Mouse (Mus musculus): Measurements from ENCODE around the gene Upp2. TPM values are rescaled to one million over a fixed set of nuclear protein-coding genes. Genes with fewer than 3 reads are reported as not detected.

Upp2 gene
- total RNA-seq, 1 experiment from 2014 or later = 2.3 TPM

- no peak for ATAC-seq (replicated peaks; ENCODE audit: insufficient number of reproducible peaks, low FRiP score, low TSS enrichment, poor library complexity, severe bottlenecking)
These were observed 93.5 kb downstream of the Upp2 start for GRCm38 (mm10) chr2:58660591-58660990.

- ATAC-seq (replicated peaks; ENCODE audit: insufficient number of reproducible peaks, low FRiP score, low TSS enrichment, poor library complexity, severe bottlenecking) = no peak
These were observed 94.0 kb downstream of the Upp2 start for GRCm38 (mm10) chr2:58661116-58661515.

GRCm38 (mm10) chr2:58662661-58663060 lies 95.6 kb downstream of the Upp2 start:
- ATAC-seq (replicated peaks; ENCODE audit: insufficient number of reproducible peaks, low FRiP score, low TSS enrichment, poor library complexity, severe bottlenecking) = no peak

GRCm38 (mm10) chr2:58663404-58664120 lies 96.5 kb downstream of the Upp2 start:
- no peak for ATAC-seq (replicated peaks; ENCODE audit: insufficient number of reproducible peaks, low FRiP score, low TSS enrichment, poor library complexity, severe bottlenecking)

GRCm38 (mm10) chr2:58665081-58665814 lies 98.2 kb downstream of the Upp2 start:
- no peak for ATAC-seq (replicated peaks; ENCODE audit: insufficient number of reproducible peaks, low FRiP score, low TSS enrichment, poor library complexity, severe bottlenecking)

- ATAC-seq (replicated peaks; ENCODE audit: insufficient number of reproducible peaks, low FRiP score, low TSS enrichment, poor library complexity, severe bottlenecking) = no peak
These were observed 100.2 kb downstream of the Upp2 start for GRCm38 (mm10) chr2:58667298-58667697.

- ATAC-seq (replicated peaks; ENCODE audit: insufficient number of reproducible peaks, low FRiP score, low TSS enrichment, poor library complexity, severe bottlenecking) = no peak
These were observed 100.9 kb downstream of the Upp2 start for GRCm38 (mm10) chr2:58667991-58668390.

GRCm38 (mm10) chr2:58669114-58669513 lies 102.0 kb downstream of the Upp2 start:
- no peak for ATAC-seq (replicated peaks; ENCODE audit: insufficient number of reproducible peaks, low FRiP score, low TSS enrichment, poor library complexity, severe bottlenecking)

- no peak for ATAC-seq (replicated peaks; ENCODE audit: insufficient number of reproducible peaks, low FRiP score, low TSS enrichment, poor library complexity, severe bottlenecking)
These were observed 105.4 kb downstream of the Upp2 start for GRCm38 (mm10) chr2:58672520-58672919.

- ATAC-seq (replicated peaks; ENCODE audit: insufficient number of reproducible peaks, low FRiP score, low TSS enrichment, poor library complexity, severe bottlenecking) = no peak
These were observed 112.9 kb downstream of the Upp2 start for GRCm38 (mm10) chr2:58679968-58680367.

- no peak for ATAC-seq (replicated peaks; ENCODE audit: insufficient number of reproducible peaks, low FRiP score, low TSS enrichment, poor library complexity, severe bottlenecking)
These were observed 113.7 kb downstream of the Upp2 start for GRCm38 (mm10) chr2:58680794-58681193.

GRCm38 (mm10) chr2:58681394-58681793 lies 114.3 kb downstream of the Upp2 start:
- ATAC-seq (replicated peaks; ENCODE audit: insufficient number of reproducible peaks, low FRiP score, low TSS enrichment, poor library complexity, severe bottlenecking) = no peak

- no peak for ATAC-seq (replicated peaks; ENCODE audit: insufficient number of reproducible peaks, low FRiP score, low TSS enrichment, poor library complexity, severe bottlenecking)
These were observed 130.4 kb downstream of the Upp2 start for GRCm38 (mm10) chr2:58697501-58697900.

- no peak for ATAC-seq (replicated peaks; ENCODE audit: insufficient number of reproducible peaks, low FRiP score, low TSS enrichment, poor library complexity, severe bottlenecking)
These were observed 132.8 kb downstream of the Upp2 start for GRCm38 (mm10) chr2:58699931-58700330.

GRCm38 (mm10) chr2:58700354-58700753 lies 133.3 kb downstream of the Upp2 start:
- no peak for ATAC-seq (replicated peaks; ENCODE audit: insufficient number of reproducible peaks, low FRiP score, low TSS enrichment, poor library complexity, severe bottlenecking)

GRCm38 (mm10) chr2:58701627-58702026 lies 134.5 kb downstream of the Upp2 start:
- ATAC-seq (replicated peaks; ENCODE audit: insufficient number of reproducible peaks, low FRiP score, low TSS enrichment, poor library complexity, severe bottlenecking) = no peak

GRCm38 (mm10) chr2:58703226-58703625 lies 136.1 kb downstream of the Upp2 start:
- no peak for ATAC-seq (replicated peaks; ENCODE audit: insufficient number of reproducible peaks, low FRiP score, low TSS enrichment, poor library complexity, severe bottlenecking)

- no peak for ATAC-seq (replicated peaks; ENCODE audit: insufficient number of reproducible peaks, low FRiP score, low TSS enrichment, poor library complexity, severe bottlenecking)
These were observed 136.5 kb downstream of the Upp2 start for GRCm38 (mm10) chr2:58703646-58704045.

- ATAC-seq (replicated peaks; ENCODE audit: insufficient number of reproducible peaks, low FRiP score, low TSS enrichment, poor library complexity, severe bottlenecking) = no peak
These were observed 137.5 kb downstream of the Upp2 start for GRCm38 (mm10) chr2:58704576-58704975.

- no peak for ATAC-seq (replicated peaks; ENCODE audit: insufficient number of reproducible peaks, low FRiP score, low TSS enrichment, poor library complexity, severe bottlenecking)
These were observed 140.6 kb downstream of the Upp2 start for GRCm38 (mm10) chr2:58707676-58708075.

Measured in monocyte, adult 5-6 weeks (primary cell).